Mouse (Mus musculus): ENCODE measurements around the gene Gm20388.

Gene Gm20388

DNA sequence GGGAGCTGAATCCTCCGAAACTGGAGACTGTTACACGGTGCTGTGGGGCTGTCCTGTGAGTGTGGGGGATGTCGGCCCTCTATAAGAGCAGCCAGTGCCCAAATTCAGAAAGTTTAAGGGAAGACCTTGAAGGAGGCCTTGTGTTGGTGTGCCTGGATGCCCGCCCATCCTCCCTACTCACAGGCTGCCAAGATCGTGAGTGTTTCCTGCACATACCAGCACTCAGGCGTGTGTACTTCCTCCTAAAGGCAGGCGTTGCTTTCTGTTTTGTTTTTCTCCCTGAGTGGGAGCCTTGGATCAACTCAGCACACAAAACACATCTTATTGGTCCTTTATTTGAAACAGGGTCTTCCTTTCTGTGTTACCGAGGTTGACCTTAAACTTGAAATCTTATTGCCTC lies 3431.6 kb downstream of the Gm20388 start:
- no peak for DNase-seq (ENCODE audit: low spot score)

DNA sequence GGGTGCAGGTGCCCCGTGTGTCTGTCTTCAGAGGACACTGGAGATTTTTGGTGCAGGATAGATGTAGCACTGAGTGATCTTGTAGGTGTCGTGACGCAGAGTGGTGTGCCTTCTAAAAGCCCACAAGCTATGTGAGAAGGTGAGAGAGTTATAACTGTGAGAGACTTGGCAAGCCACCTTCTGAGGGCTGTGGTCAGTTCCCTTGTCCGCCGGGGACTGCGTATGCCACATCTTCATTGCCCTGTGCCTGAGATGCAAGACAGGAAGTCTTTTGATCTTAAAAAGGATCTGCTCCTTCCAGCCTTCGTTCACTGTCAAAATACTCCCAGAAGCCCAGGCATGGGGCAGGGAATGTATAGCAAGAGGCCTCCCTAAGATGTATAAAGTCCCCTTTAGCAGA lies 3432.3 kb downstream of the Gm20388 start:
- no peak for DNase-seq (ENCODE audit: low spot score)

GRCm38 (mm10) chr8:123343422-123343821 lies 3432.8 kb downstream of the Gm20388 start:
- DNase-seq (ENCODE audit: low spot score), result no peak

DNA sequence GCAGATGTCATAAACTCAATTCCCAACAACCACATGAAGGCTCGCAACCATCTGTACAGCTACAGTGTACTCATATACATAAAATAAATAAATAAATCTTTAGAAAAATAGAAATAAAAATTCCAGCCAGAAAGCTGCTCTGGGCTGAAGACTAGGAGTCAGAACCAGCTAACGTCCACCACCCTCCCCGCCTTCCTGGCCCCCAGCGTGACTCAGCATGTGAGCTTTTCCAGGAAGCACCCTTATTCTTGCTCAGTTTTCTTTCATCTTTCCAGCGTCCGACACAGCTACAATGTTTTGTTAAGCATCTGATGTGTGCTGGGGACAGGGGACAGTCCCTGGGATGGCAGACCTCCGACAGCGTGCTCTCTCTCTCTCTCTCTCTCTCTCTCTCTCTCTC lies 3434.5 kb downstream of the Gm20388 start:
- no peak for DNase-seq (ENCODE audit: low spot score)

- DNase-seq (ENCODE audit: low spot score), result no peak
Observed at GRCm38 (mm10) chr8:123345856-123346255, 3435.2 kb downstream of the Gm20388 start.

DNA sequence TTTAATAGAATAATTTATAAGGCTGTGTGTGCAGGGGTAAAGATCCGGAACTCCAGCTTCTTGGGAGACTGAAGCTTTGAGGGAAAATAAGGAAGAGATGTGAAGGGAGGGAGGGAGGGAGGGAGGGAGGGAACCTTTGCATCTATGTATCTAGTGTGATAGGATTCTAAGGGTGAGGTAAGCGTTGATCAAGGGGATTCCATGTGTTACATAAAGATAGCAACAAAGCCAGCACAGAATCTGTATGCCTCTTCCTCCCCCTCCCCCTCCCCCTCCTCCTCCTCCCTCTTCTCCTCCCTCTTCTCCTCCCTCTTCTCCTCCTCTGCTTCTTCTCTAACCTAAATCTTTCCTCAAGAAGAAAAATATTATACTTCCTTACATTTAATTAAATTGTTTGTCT lies 3436.7 kb downstream of the Gm20388 start:
- DNase-seq (ENCODE audit: low spot score), result no peak

GRCm38 (mm10) chr8:123348237-123348843 lies 3437.7 kb downstream of the Gm20388 start:
- DNase-seq (ENCODE audit: low spot score), result no peak

GRCm38 (mm10) chr8:123349073-123349472 lies 3438.4 kb downstream of the Gm20388 start:
- no peak for DNase-seq (ENCODE audit: low spot score)

DNA sequence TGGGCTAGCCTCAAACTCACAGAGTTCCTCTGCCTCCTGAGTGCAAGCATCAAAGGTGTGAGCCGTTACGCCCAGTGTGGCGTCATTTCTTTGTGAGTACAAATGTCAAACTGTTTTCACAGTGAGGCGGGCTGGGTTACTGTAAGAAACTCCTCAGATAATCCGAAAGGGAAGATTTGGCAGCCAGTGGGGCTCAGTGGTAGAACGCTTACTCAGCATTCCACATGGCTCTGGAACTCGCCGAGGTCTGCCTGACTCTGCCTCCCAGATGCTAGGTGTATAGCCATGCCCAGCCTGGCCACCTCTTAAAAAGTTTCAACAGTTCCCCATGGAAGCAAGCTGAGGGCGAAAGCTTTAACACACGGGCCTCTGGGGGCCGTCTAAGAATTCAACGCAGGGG lies 3441.5 kb downstream of the Gm20388 start:
- DNase-seq (ENCODE audit: low spot score), result no peak

GRCm38 (mm10) chr8:123352786-123353185 lies 3442.1 kb downstream of the Gm20388 start:
- peak; percentile 56 for DNase-seq (ENCODE audit: low spot score)

DNA sequence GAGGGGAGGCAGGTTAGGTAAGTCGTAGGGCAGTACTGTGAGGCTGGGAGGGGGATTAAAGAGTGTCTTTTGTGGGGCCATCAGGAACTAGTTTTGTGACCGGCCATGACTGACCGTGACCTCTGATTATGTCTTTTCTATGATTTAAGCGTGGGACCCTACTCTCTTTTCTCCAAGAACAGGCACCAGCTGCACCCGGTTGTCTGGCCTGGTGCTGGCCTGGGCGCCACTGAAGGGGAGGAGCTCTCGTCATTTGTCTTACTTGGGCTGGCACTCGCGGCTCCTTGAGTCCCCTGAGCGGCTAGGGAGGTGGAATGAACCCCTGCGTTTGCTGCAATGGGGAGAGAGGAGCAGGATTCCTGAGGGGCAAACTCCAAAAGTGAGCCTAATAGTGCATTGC lies 3442.6 kb downstream of the Gm20388 start:
- no peak for DNase-seq (ENCODE audit: low spot score)

GRCm38 (mm10) chr8:123361082-123361739 lies 3450.6 kb downstream of the Gm20388 start:
- DNase-seq (ENCODE audit: low spot score), result peak; percentile 74

DNA sequence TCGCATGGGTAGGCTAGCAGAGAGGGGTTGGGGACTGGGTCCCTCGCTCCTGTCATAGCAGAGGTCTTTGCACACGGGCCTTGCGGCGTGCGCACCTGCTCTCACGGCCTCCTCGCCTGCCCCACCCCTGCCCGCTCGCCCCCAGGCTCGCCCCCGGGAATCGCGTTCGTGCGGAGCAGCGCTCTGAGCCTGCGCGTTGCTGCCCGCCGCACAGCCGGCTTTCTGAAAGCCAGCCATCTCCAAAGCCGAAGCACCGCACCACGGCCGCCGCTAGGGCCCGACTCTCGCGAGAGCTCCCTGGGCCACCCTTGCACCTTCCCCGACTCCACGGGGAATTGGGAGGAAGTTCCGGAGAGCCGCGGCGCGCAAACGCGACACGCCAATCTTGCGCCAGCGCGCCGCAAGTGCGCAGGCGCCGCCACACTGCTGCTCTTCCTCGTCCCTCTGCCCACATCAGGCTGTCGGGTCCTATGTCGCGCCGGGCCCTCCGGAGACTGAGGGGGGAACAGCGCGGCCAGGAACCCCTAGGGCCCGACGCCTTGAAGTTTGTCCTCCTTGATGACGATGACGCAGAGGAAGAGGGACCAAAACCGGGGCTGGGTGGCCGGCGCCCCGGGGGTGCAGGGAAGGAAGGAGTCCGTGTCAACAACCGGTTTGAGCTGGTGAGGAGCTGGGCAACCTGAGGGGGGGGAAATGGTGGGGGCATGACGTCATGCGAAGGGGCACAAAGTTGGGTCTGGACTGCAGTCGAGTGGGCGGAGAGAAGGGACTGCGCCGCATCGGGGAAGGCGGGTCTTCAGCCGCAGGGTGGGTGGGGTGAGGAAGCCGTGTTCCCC lies 3463.0 kb downstream of the Gm20388 start, which contains the start of gene Tcf25:
Gene Tcf25 (plus strand): TSS at position 351 of the 836 bp plus-strand sequence.
- DNase-seq (ENCODE audit: low spot score), result peak; percentile 91

GRCm38 (mm10) chr8:123374239-123374578 lies 3463.6 kb downstream of the Gm20388 start:
- DNase-seq (ENCODE audit: low spot score), result peak; percentile 98

DNA sequence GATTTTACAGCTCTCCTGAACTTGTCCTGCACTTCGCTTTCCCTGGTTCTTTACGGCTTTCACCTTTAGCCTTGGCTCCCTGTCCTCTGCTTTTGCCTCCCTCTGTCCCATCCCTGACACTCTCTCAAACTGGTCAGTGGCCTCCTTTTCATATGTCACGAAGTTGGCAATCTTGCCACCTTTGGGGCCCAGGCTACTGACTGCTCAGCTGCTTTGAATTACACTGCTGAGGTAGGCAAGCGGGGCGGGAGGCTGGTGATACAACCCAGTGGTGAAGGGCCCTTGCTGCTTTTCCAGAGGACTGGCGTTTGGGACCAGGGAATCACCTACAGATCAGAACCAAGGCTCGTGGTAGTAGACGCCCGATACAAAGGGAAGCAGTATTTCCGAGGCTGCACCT lies 3465.1 kb downstream of the Gm20388 start:
- no peak for DNase-seq (ENCODE audit: low spot score)

GRCm38 (mm10) chr8:123376106-123376505 lies 3465.5 kb downstream of the Gm20388 start:
- no peak for DNase-seq (ENCODE audit: low spot score)

DNA sequence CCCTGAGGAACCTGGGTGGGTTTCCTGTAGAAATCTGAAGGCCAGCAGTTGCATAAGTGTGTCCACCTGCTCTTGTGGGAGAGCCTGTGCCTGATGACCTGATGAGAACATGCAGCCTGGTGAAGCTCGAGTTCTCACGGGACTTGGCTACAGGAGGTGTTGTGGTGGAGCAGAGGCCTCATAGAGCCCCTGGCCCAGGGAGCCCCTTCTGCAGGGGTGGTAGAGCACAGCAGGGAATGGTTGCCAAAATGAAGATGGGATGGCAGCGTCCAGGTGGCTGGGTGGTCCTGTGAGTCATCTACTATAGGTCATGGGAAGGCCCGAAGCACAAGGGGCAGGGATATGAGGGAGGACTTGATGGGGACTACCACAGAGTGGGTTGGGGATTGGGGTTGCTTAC lies 3471.1 kb downstream of the Gm20388 start:
- DNase-seq (ENCODE audit: low spot score), result no peak

- DNase-seq (ENCODE audit: low spot score), result no peak
Observed at GRCm38 (mm10) chr8:123382516-123382915, 3471.9 kb downstream of the Gm20388 start.

- DNase-seq (ENCODE audit: low spot score), result no peak
Observed at GRCm38 (mm10) chr8:123384883-123385540, 3474.4 kb downstream of the Gm20388 start.

DNA sequence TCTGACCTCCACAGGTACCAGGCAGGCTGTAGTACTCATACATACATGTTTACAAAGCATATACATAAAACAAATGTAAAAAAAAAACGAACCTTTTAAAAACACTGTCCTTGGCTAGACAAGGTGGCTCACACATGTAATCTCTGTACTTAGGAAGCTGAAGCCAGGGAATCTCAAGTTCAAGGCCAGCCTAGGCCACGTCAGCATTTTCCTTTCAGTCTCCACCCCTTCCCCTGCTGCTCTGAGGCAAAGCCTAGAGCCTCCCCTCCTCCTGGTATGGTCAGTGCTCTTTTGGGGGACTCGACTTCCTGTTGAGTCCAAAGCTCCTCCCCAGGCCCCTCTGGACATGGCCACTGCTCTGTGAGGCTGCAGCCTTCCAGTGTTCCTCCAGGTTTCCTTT lies 3476.4 kb downstream of the Gm20388 start:
- DNase-seq (ENCODE audit: low spot score), result no peak

- DNase-seq (ENCODE audit: low spot score), result no peak
Observed at GRCm38 (mm10) chr8:123387801-123388200, 3477.2 kb downstream of the Gm20388 start.

DNA sequence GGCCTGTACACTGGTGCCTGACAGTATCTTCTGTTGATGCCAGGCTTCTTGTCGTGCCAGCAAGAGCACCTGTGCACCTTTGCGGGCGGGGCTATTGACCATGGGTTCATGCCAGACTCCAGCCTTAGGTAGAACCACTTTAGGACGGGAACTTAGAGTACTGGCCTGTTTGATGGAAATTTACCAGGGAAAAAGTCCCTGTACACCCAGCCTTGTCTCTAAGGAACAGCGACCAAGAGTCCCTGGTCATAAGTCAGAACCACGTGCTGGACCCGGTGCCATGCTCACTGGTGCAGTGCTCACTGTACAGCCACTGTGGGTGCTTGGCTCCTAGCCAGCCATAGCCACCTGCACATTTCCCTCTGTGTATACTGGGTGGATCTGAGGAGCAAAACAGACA lies 3478.4 kb downstream of the Gm20388 start:
- DNase-seq (ENCODE audit: low spot score), result no peak

DNA sequence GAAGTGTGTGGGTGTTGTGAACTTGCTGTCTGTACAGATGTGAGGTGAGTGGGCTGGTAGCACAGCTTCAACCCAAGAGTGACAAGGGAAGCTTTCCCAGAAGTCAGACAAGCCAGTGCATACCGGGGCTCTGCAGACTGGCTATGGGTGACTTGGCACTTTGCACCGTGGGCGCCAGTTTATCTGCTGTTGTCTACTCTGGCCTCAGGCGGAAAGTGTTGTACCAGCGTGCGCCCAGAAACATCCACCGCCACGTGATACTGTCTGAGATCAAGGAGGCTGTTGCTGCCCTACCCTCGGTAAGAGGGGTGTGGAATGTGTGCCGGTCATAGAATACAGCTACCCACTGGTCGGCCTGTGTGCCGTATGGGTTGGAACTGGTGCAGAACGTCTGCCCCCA lies 3487.7 kb downstream of the Gm20388 start:
- no peak for DNase-seq (ENCODE audit: low spot score)

All from urinary bladder, postnatal 25 days (tissue).